Mouse (Mus musculus): Measurements from ENCODE around the gene Cep41.

Cep41 gene

DNA sequence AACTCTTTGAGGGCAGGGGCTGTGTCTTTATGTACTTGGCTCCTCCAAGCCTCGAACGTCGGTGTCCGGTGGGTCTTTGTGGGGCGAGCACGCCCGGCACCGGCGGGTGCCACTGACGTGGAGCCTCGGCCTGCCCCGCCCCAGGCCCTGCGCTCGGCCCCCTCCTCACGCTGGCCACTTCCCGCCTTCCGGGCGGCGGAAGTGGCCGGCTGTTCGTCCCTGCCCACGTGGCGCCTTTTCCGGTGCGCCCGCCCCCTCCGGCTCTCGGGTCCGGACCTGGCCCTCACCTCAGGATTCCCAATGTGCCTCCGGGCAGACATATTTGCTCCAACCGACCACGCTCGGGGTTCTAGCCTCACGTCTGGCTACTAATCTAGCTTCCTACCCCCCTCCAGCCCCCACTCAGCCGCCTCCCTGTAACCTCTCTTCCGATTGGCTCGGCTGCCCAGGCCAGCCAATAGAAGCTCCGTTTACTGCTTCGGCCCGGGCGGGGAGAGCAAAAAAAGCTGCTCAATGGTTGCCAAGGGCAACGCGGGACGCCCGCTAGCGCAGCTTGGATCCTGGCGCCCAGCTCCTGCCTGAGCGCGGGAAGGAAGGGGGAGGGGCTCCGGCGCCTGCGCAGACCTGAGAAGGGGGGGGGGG lies at the start of gene Cep41:
Cep41 (minus strand) TSS at position 400 of the 642 bp plus-strand sequence.
- peak; percentile 98 for ATAC-seq (ENCODE audit: low TSS enrichment)

DNA sequence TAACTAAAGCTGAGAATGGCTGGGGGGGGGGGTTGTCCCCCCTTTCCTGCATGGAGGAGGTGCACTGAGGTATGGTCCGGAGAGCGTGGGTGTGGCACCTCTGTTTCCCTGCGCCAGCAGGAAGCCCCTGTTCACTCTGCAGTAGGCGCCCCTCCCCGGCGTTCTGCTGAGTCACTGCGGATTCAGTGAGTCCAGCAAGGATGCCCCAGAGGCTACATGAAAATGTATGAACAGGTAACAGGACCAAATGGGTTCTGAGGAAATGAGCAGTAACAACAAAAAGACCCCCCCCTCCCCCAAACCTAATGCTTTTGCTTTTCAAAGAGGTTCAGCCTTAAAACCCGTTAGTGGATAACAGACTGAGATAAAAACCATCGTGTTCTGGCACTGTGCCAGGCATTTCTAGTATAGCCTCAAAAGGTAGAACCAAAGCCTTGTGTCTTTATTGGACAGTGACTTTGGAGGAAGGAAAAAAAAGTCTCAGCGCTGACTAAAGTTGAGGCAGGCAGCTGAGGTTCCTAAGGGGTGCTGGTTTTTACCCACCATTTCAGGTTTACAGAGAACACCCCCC lies 45.7 kb upstream of the Cep41 start:
- no peak for ATAC-seq (ENCODE audit: low TSS enrichment)

DNA sequence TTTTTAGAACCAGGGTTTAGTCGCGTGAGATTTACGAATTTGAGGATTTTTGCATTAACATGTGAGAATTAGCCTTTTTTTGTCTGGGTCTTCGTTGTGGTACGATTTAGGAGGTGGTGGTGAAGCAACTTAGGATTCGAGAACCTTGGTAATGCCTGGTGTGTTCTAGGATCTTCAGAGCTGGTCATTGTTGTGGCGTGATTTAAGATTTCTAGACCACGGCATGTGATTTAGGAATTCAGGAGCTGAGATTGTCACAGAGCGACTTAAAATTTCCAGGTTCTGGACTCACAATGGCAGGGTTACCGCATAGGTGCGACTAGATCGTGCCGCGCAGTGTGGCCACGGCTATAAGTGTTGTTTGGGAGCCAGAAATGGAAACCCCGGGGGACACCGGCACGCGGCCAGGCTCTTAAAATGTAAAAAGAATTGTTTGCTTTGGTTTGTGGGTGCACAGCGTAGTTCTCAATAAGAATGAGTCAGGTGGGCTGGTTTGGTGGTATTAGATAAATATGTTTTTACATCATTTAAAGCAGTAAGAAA lies 45.0 kb upstream of the Cep41 start:
- ATAC-seq (ENCODE audit: low TSS enrichment) = no peak

DNA sequence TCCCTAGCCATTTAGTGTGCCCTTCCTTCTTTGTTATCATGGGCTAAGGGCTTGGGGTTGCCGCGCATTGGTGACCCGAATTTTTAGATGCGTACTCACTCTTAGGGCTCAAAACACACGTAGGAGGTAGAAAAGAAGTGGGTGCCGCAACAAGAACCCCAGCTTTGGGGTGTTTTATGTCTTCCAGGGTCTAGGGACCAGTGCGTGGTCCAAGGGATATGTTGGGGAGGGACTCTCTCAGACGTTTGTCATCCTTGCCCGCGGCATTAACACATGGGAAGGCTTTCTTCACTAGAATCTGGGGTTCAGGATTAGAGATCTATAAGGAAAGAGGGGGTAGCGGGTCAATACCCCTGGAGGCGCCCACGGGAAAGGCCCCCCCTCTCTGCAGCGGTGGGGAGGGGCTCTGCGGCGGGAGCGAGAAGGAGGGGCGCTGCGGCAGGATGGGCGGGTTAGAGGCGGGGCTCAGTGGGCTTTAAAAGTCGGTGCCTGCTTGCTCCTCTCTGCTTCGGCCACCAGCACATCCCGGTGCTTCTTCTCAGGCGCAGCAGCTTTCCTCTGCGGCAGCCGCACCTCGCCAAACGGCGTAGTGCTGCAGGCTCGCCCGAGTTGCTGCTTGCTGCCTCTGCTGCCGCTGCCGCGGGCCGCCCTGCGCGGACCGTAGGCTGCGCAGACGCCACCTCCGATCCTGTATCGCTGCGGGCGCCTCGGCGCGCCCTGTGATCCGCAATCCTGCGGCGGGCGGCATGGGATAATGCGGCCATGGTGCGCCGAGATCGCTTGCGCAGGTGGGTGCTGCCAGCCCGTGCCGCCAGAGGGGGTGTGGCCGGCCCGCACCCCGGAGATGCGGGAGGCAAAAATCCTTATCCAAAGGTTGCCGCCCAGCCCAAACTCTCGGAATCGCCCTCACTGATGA lies 44.3 kb upstream of the Cep41 start:
- ATAC-seq (ENCODE audit: low TSS enrichment) = peak; percentile 39

DNA sequence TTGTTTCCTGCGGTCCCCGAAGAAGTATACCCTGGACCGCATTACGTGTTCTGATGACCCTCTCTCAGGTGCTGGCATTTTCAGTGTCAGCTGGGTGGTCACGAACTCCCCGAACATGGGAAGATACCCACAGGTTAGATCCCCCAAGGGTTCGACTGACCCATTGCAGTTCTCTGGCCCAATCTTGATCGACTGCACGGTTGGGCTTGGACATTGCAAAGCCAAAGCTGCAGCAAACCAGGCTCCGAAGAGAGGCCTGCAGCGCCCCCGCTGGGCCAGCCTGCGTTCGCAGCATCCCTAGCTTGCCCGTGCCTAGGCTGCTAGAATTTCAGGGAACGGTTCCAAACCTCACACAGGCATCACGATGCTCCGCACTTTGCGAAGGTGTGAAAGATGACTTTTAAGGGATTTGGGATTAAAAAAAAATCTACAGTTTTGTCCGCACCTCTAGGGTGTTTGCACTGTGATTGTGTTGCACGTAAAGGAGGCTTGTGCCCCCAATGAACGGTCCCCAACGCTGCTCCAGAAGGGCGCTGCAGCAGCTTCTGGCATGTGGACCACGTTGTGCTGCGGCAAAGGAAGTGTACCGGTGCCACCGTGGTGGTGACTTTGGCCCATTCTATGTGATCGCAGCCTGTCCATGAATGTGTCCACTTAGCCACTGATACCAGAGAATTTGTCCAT lies 43.5 kb upstream of the Cep41 start:
- ATAC-seq (ENCODE audit: low TSS enrichment) = peak; percentile 71

DNA sequence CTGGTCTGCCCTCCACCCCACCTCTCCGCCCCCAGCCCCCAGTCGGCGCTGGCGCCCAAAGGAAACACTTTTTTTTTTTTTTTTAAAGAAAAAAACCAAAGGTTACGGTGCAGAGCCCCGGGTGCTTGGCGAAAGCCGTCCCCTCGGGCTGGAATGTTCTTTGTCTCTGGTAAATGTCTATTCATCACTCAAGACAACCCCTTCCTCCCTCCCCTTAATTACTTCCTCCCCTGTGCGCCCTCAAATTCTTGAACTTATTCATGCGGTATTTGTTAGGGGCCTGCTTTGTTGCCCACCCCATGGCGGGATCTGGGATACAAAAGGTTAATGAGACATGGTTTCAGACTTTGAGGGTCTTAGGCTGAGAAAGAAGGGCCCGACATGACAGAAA lies 42.8 kb upstream of the Cep41 start:
- ATAC-seq (ENCODE audit: low TSS enrichment) = no peak

DNA sequence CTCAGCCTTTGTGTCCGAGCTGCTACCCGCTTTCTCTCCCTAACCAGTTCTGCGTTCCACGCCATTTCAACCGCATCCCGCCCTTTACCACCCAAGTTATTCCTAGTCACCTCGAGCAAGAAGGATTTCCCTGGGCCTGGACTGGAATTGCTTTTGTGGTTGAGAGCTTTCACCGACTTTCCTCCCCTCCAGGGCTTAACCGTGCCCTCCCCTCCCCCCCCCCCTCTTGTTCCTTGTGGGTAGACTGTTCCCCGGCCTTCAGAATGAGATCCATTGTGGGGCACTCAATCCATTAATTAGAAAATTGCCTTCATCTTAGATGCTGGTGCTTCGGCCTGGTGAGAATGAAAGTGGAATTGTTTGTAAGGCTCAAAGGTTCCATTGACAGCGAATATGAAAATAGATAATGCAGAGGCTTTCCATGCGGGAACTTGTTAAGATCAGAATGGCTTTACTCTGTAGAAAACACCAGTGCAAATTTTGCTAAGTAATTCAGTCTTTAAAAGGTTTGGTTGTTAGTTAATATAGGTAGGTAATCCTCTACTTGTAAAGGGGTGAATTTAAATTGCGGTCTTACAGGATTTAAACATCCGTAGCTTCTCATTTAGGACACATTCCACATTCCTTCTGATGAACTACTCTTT lies 42.3 kb upstream of the Cep41 start:
- no peak for ATAC-seq (ENCODE audit: low TSS enrichment)

- no peak for ATAC-seq (ENCODE audit: low TSS enrichment)
Measured at GRCm38 (mm10) chr6:30734988-30735727, 41.6 kb upstream of the Cep41 start.

- ATAC-seq (ENCODE audit: low TSS enrichment) = no peak
Measured at GRCm38 (mm10) chr6:30734465-30734864, 40.9 kb upstream of the Cep41 start.

- ATAC-seq (ENCODE audit: low TSS enrichment) = no peak
Measured at GRCm38 (mm10) chr6:30732571-30733130, 39.1 kb upstream of the Cep41 start.

- ATAC-seq (ENCODE audit: low TSS enrichment) = no peak
Measured at GRCm38 (mm10) chr6:30730301-30730971, 36.9 kb upstream of the Cep41 start.

DNA sequence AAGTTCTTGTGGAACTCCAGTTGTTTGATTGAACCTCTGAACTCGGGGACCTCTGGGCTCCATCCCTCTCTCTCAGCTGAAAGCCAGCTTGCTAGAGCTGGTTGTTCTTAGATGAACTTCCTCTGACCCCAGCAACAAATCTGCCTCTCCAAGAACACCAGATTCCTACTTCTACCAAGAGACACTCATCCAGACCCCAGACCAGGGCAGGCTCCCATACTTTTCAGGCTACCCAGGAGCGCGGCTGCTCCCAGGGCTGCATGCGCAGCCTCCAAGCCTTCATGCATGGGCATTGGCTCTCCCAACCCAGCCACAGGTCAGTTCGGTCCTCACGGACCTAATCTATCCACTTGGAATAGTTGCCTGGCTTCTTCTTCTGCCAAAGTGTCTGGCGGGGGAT lies 29.8 kb upstream of the Cep41 start, which contains the start of gene Mest:
Mest (plus strand) TSS at position 217 of the 400 bp plus-strand sequence.
- no peak for ATAC-seq (ENCODE audit: low TSS enrichment)

DNA sequence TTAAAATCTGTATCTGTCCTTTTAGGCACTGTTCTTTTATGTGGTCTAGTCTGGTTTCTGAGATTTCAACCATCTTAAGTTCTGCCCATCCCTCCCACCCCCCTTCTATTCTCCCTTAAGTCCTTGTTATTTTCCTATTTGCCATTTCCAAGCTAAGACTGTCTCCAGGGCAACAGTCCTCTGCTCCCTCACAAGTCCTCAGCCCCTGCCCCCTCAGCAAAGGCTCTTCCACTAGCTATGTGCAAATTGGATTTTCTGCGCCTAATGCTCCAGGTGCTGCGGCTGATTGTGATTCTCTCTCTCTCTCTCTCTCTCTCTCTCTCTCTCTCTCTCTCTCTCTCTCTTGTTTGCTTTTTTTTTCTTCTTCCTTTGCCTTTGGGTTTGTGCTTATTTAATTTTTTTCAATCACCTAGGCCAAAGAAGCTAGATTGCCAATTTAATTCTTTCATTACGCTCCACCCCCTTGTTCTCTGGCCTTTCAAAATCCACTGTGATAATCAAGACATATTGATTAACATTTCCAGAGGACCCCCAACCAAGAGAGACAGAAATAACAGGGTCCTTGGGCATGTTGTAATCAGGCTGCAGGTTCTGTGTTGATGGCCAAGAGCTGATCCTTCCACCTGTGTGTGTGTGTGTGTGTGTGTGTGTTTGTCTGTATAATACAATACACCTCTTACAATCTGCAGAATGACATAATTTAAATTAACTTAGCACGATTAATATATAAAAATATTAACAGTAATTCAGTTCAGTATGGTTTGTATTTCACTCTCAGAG lies 29.0 kb upstream of the Cep41 start:
- ATAC-seq (ENCODE audit: low TSS enrichment) = no peak

DNA sequence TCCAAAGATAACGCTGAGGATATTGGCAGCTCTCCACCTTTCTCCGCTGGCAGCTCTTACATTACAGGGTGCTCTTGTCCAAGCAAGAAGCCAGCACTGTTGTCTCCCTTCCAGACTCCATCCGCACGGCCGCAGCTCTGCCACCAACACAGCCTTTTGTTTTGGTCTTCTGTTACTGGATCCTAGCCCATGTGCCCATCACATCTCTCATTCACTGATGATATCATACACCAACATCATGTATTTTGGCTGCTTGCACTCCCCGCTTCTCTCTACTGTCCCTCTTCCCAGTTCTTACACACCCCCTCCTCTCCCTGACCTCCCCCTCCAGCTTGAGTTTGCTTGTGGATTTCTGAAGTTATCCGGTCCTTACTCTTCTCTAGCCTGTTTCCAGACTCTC lies 23.2 kb upstream of the Cep41 start:
- peak; percentile 76; the same call in 1 of the 2 replicates for ATAC-seq (ENCODE audit: low TSS enrichment)

- ATAC-seq (ENCODE audit: low TSS enrichment) = no peak
Measured at GRCm38 (mm10) chr6:30714891-30715471, 21.4 kb upstream of the Cep41 start.

DNA sequence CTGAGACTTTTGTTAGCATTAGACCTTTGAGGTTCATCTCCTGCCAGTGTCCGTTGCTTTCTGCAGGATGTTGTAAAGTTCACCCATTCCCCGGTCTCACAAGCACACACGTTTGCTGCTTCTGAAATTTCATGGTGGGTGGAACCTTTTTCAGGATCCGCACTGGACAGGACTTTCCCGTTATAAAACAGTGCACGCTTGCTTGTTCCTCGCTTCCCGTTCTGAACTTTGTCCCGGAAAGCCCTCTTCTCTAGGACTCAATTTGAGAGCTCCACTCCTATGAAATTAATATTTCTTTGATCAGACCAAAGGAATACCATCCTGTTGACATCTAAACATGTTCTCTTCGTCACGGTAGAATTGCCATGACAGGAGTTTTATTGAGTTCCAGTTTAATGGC lies 20.3 kb upstream of the Cep41 start:
- ATAC-seq (ENCODE audit: low TSS enrichment) = no peak

- no peak for ATAC-seq (ENCODE audit: low TSS enrichment)
Measured at GRCm38 (mm10) chr6:30713455-30713854, 19.9 kb upstream of the Cep41 start.

- ATAC-seq (ENCODE audit: low TSS enrichment) = no peak
Measured at GRCm38 (mm10) chr6:30712484-30712883, 18.9 kb upstream of the Cep41 start.

- no peak for ATAC-seq (ENCODE audit: low TSS enrichment)
Measured at GRCm38 (mm10) chr6:30711365-30711763, 17.8 kb upstream of the Cep41 start.
